Mouse (Mus musculus): ENCODE data around the gene Agrp. TPM values are rescaled to one million over a fixed set of nuclear protein-coding genes. Genes with fewer than 3 reads are reported as not detected.

Agrp gene
- polyA plus RNA-seq, 2 experiments = 1.0 to 2.5 TPM

DNA sequence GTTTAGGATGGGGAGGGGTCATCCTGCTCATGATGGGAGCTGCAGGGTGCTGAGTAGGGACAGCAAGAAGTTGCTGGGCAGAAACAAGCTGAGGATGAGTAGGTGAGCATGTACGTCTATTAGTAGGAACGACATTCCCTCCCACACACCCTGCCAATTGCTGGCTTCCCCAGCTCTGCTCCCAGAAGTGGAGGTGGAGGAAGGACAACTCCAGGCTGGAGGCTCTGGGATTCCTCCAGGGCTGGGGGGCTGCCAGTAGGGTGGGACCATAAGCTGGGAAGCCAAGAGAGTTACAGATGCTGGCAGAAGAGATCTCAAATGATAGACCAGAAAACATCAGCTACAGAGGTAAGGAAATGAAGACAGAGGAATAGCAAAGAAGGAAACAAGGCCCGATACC is 100.6 kb downstream of the Agrp start:
- Histone ChIP-seq H3K4me1 (ENCODE audit: control insufficient read depth, insufficient read depth, low read length) (peaks cover 5% of the 10 kb centered on the region; the same call in 1 of the 2 replicates), H3K4me3 (replicated peaks; ENCODE audit: low read length) (no peak overlapping the region), H3K9me3 (ENCODE audit: control insufficient read depth, low read length) (no peaks in the 10 kb centered on the region), H3K27ac (replicated peaks; ENCODE audit: low read depth, low read length) (no peak overlapping the region), H3K27me3 (ENCODE audit: control insufficient read depth, insufficient read depth, low read length) (no peaks in the 10 kb centered on the region), H3K36me3 (ENCODE audit: control insufficient read depth, insufficient read depth, low read length) (peaks cover 40% of the 10 kb centered on the region), H3K4me2 (replicated peaks; ENCODE audit: low read depth, low read length, severe bottlenecking) (no peak overlapping the region), H3K9ac (ENCODE audit: low read depth, low read length, severe bottlenecking) (no peak overlapping the region)
- 86% methylated on average over 3 of the region's 3 CpGs for WGBS
- TF ChIP-seq POLR2A (IDR thresholded peaks at IDR 0.05; ENCODE audit: borderline replicate concordance, extremely low read depth, insufficient read depth, insufficient read length) = no peak
- DNase-seq (ENCODE audit: low spot score) (no peak), ATAC-seq (ENCODE audit: low FRiP score, low read depth) (no peak)

DNA sequence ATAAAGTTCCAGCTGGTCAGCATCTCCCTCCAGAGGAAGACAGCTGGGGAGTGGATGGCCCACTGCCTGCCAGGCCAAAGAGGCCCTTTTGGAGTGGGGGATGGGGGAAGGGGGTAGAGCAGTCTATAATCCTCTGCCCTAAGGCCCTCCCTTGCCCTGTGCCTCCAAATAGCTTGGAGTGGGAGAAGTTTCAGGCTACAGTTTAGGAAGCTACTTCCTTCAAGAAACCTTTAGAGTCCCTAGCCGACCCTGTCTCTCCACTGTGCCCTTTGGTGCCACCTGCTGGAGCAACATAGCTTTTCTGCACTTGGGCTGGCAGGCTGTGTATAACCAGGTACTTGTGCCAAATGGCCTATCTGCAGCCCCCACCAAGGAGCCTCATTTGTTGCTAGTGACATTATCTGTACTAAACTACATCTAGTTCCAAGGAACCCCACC is 103.3 kb downstream of the Agrp start:
- TF ChIP-seq POLR2A (IDR thresholded peaks at IDR 0.05; ENCODE audit: borderline replicate concordance, extremely low read depth, insufficient read depth, insufficient read length) = 0 out of 2 replicates have a peak, but pooled peaks have one; percentile 41
- no peak overlapping the region for H3K4me2 ChIP-seq (replicated peaks; ENCODE audit: low read depth, low read length, severe bottlenecking)
- H3K9ac ChIP-seq (ENCODE audit: low read depth, low read length, severe bottlenecking) = no peak overlapping the region
- H3K36me3 ChIP-seq (ENCODE audit: control insufficient read depth, insufficient read depth, low read length) = peaks cover 41% of the 10 kb centered on the region
- WGBS = 0% methylated on average over 1 of the region's 1 CpGs
- DNase-seq (ENCODE audit: low spot score) = peak; percentile 72
- H3K9me3 ChIP-seq (ENCODE audit: control insufficient read depth, low read length) = no peaks in the 10 kb centered on the region
- ATAC-seq (ENCODE audit: low FRiP score, low read depth) = peak; percentile 60
- no peak overlapping the region for H3K27ac ChIP-seq (replicated peaks; ENCODE audit: low read depth, low read length)
- H3K27me3 ChIP-seq (ENCODE audit: control insufficient read depth, insufficient read depth, low read length) = no peaks in the 10 kb centered on the region
- no peak overlapping the region for H3K4me3 ChIP-seq (replicated peaks; ENCODE audit: low read length)
- peaks cover 5% of the 10 kb centered on the region; the same call in 1 of the 2 replicates for H3K4me1 ChIP-seq (ENCODE audit: control insufficient read depth, insufficient read depth, low read length)

DNA sequence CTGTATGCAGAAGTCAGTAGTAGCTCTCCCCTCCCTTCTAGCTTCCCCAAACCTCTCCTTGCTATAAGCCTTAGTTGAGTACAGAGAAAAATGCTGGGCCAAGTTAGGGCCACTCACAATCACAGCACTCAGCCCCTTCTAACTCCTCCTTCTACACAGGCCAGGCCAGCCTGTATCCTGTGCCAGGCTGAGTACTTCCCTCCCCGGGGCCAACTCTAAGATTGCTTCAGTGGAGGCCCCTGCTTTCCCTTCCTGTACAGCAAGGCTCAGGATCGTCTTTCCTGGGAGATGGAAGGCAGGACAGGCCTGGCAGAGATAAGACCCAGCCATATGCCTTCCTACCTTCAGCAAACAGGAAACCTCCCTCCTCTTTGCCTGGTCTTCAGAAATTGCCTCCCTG is 103.8 kb downstream of the Agrp start:
- 11% methylated on average over 2 of the region's 2 CpGs for WGBS
- TF ChIP-seq POLR2A (IDR thresholded peaks at IDR 0.05; ENCODE audit: borderline replicate concordance, extremely low read depth, insufficient read depth, insufficient read length) = no peak
- ATAC-seq (ENCODE audit: low FRiP score, low read depth) (no peak), DNase-seq (ENCODE audit: low spot score) (no peak)
- Histone ChIP-seq H3K9me3 (ENCODE audit: control insufficient read depth, low read length) (no peaks in the 10 kb centered on the region), H3K4me3 (replicated peaks; ENCODE audit: low read length) (no peak overlapping the region), H3K4me1 (ENCODE audit: control insufficient read depth, insufficient read depth, low read length) (peaks cover 5% of the 10 kb centered on the region; the same call in 1 of the 2 replicates), H3K4me2 (replicated peaks; ENCODE audit: low read depth, low read length, severe bottlenecking) (no peak overlapping the region), H3K27me3 (ENCODE audit: control insufficient read depth, insufficient read depth, low read length) (no peaks in the 10 kb centered on the region), H3K36me3 (ENCODE audit: control insufficient read depth, insufficient read depth, low read length) (peaks cover 39% of the 10 kb centered on the region), H3K9ac (ENCODE audit: low read depth, low read length, severe bottlenecking) (no peak overlapping the region), H3K27ac (replicated peaks; ENCODE audit: low read depth, low read length) (no peak overlapping the region)

DNA sequence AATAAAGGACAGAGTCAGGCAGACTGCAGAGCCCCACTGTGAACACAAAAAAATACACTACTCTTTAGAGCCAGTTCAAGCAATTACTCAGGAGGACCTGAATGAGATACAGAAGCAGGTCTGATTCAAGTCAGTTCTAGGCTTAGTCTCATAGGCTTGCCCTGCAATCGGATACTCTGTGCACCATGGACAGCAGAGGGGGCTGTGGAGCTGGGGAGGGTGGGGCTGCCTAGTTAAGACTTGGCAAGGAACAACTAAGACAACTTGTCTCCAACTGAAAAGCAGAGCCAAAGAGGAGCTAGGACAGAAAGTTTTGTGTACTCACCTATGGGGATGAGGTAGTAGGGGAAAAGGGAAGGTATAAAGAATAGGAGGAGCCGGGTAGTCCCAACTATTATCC is 105.4 kb downstream of the Agrp start:
- ATAC-seq (ENCODE audit: low FRiP score, low read depth) (no peak), DNase-seq (ENCODE audit: low spot score) (no peak)
- H3K9ac ChIP-seq (ENCODE audit: low read depth, low read length, severe bottlenecking) = no peak overlapping the region
- peaks cover 23% of the 10 kb centered on the region for H3K36me3 ChIP-seq (ENCODE audit: control insufficient read depth, insufficient read depth, low read length)
- H3K4me3 ChIP-seq (replicated peaks; ENCODE audit: low read length) = no peak overlapping the region
- H3K27ac ChIP-seq (replicated peaks; ENCODE audit: low read depth, low read length) = no peak overlapping the region
- H3K4me2 ChIP-seq (replicated peaks; ENCODE audit: low read depth, low read length, severe bottlenecking) = no peak overlapping the region
- H3K27me3 ChIP-seq (ENCODE audit: control insufficient read depth, insufficient read depth, low read length) = no peaks in the 10 kb centered on the region
- TF ChIP-seq POLR2A (IDR thresholded peaks at IDR 0.05; ENCODE audit: borderline replicate concordance, extremely low read depth, insufficient read depth, insufficient read length) = no peak
- WGBS = 61% methylated on average over 2 of the region's 2 CpGs
- H3K9me3 ChIP-seq (ENCODE audit: control insufficient read depth, low read length) = no peaks in the 10 kb centered on the region
- H3K4me1 ChIP-seq (ENCODE audit: control insufficient read depth, insufficient read depth, low read length) = peaks cover 5% of the 10 kb centered on the region; the same call in 1 of the 2 replicates

DNA sequence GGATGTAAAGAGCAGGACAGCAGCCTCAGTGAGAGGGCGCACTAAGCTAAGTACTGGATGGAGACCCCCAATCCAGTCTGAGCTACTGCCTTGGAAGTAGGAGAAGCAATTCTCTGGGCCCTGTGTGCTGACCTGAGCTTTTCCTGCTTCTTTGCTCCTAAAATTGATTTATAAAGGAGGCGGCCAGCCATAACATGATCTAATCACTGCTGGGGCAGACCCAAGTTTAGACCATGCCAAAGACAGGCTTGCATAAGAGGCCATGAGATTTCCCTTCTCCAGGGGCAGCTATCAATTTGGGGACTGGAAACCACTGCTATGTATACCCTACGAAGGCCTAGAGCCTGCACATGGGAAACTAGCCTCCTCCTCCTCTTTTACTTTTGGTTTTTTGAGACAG is 107.9 kb downstream of the Agrp start:
- 87% methylated on average over 3 of the region's 3 CpGs for WGBS
- no peak for TF ChIP-seq POLR2A (IDR thresholded peaks at IDR 0.05; ENCODE audit: borderline replicate concordance, extremely low read depth, insufficient read depth, insufficient read length)
- ATAC-seq (ENCODE audit: low FRiP score, low read depth) = no peak

DNA sequence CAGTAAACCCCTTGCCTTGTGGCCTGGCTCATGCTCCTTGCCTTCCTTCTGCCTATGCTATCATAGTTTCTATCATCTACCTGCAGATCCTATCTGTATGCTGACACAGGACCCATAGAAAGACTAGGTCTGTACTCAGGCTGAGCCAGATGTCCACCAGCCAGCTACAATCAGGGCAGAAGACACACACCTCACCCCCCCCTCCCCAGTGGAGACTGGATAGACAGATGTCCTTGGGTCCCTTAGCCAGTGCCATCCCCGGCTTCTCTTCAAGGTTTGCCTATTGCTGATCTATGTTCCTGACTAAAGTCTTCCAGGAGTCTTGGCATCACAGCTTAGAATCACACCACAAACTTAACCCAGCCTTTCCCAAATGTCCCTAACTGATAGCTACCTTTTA is 109.0 kb downstream of the Agrp start:
- no peak overlapping the region for H3K27ac ChIP-seq (replicated peaks; ENCODE audit: low read depth, low read length)
- TF ChIP-seq POLR2A (IDR thresholded peaks at IDR 0.05; ENCODE audit: borderline replicate concordance, extremely low read depth, insufficient read depth, insufficient read length) = no peak
- H3K27me3 ChIP-seq (ENCODE audit: control insufficient read depth, insufficient read depth, low read length) = no peaks in the 10 kb centered on the region
- ATAC-seq (ENCODE audit: low FRiP score, low read depth) (no peak), DNase-seq (ENCODE audit: low spot score) (no peak)
- H3K4me3 ChIP-seq (replicated peaks; ENCODE audit: low read length) = no peak overlapping the region
- peaks cover 31% of the 10 kb centered on the region for H3K36me3 ChIP-seq (ENCODE audit: control insufficient read depth, insufficient read depth, low read length)
- no peak overlapping the region for H3K4me2 ChIP-seq (replicated peaks; ENCODE audit: low read depth, low read length, severe bottlenecking)
- no peaks in the 10 kb centered on the region for H3K9me3 ChIP-seq (ENCODE audit: control insufficient read depth, low read length)
- no peak overlapping the region for H3K9ac ChIP-seq (ENCODE audit: low read depth, low read length, severe bottlenecking)
- H3K4me1 ChIP-seq (ENCODE audit: control insufficient read depth, insufficient read depth, low read length) = no peaks in the 10 kb centered on the region
- WGBS = 95% methylated on average over 1 of the region's 1 CpGs

More for the DNA sequence above, 107.9 kb downstream of the Agrp start:
- Histone ChIP-seq H3K36me3 (ENCODE audit: control insufficient read depth, insufficient read depth, low read length) (peaks cover 23% of the 10 kb centered on the region), H3K4me1 (ENCODE audit: control insufficient read depth, insufficient read depth, low read length) (peaks cover 5% of the 10 kb centered on the region; the same call in 1 of the 2 replicates), H3K27ac (replicated peaks; ENCODE audit: low read depth, low read length) (no peak overlapping the region), H3K9ac (ENCODE audit: low read depth, low read length, severe bottlenecking) (no peak overlapping the region), H3K4me3 (replicated peaks; ENCODE audit: low read length) (no peak overlapping the region), H3K27me3 (ENCODE audit: control insufficient read depth, insufficient read depth, low read length) (no peaks in the 10 kb centered on the region), H3K4me2 (replicated peaks; ENCODE audit: low read depth, low read length, severe bottlenecking) (no peak overlapping the region), H3K9me3 (ENCODE audit: control insufficient read depth, low read length) (no peaks in the 10 kb centered on the region)
- DNase-seq (ENCODE audit: low spot score) = no peak

All from limb, embryonic 14.5 days (tissue).